25 mouse cellular contexts compared by ENCODE assay signal in genomic region chr8:12788695-12789094, GRCm38 (mm10). TPM values are rescaled to one million over a fixed set of nuclear protein-coding genes. Genes with fewer than 3 reads are reported as not detected.
DNase-seq lines count a peak whose midpoint lies in the region; ATAC-seq lines count a peak whose summit lies in the region.
"Had no signal": no experiment of that assay in that cellular context is flagged by ENCODE, and none has a peak within 500 bp of the region (broad histone marks: within the 10 kb centered on the region; RNA-seq: fewer than 3 reads in every experiment).

No protein-coding gene starts in this region.

- no peak overlapping the region for H3K27ac ChIP-seq in midbrain, embryonic 13.5 days
- H3K27ac ChIP-seq: embryonic facial prominence, embryonic 13.5 days; layer of hippocampus, adult 2 months; liver, embryonic 14.5 days; midbrain, embryonic 12.5 days; neural tube, embryonic 13.5 days; stomach, embryonic 15.5 days had no signal

- no peaks in the 10 kb centered on the region for H3K9me3 ChIP-seq in midbrain, embryonic 13.5 days
- H3K9me3 ChIP-seq: embryonic facial prominence, embryonic 13.5 days; midbrain, embryonic 12.5 days; neural tube, embryonic 13.5 days; stomach, embryonic 15.5 days had no signal

- no peaks in the 10 kb centered on the region for H3K27me3 ChIP-seq in midbrain, embryonic 13.5 days
- H3K27me3 ChIP-seq: embryonic facial prominence, embryonic 13.5 days; midbrain, embryonic 12.5 days; neural tube, embryonic 13.5 days; Patski; stomach, embryonic 15.5 days had no signal

- 85% methylated on average over 9 of the region's 9 CpGs for WGBS in midbrain, embryonic 13.5 days

- no peak for ATAC-seq in midbrain, embryonic 13.5 days
- ATAC-seq: CD4-positive, CD25-positive, alpha-beta regulatory T cell, adult 4 months; forebrain, embryonic 14.5 days; hindbrain, embryonic 16.5 days; intestine, embryonic 16.5 days; Patski had no signal

- H3K4me1 ChIP-seq in midbrain, embryonic 13.5 days (replicated peaks) = peaks cover 16% of the 10 kb centered on the region

- H3K4me3 ChIP-seq in midbrain, embryonic 13.5 days (replicated peaks) = no peak overlapping the region
- H3K4me3 ChIP-seq: embryonic facial prominence, embryonic 13.5 days; layer of hippocampus, adult 2 months; midbrain, embryonic 12.5 days; neural tube, embryonic 13.5 days; stomach, embryonic 15.5 days had no signal

- peak; percentile 66 for DNase-seq in adrenal gland, adult 2 months
- DNase-seq in adrenal gland, adult 8-10 months = no peak
- peak; percentile 28 for DNase-seq in kidney, adult 11 months
- DNase-seq in kidney, adult 9 months = no peak
- DNase-seq in ovary, adult 18-20 months (ENCODE audit: low spot score) = peak; percentile 27
- DNase-seq in ovary, postnatal 10 days (ENCODE audit: low spot score) = no peak
- DNase-seq in lung, postnatal 10 days = peak; percentile 50
- DNase-seq: cerebellum, adult 9-11 months; gastrocnemius, postnatal 14 days; heart, postnatal 4 days; right cerebral cortex, postnatal 25 days; thymus, adult 18-20 months; thymus, postnatal 4 days had no signal

- no peak overlapping the region for H3K9ac ChIP-seq in midbrain, embryonic 13.5 days (replicated peaks)
- H3K9ac ChIP-seq: embryonic facial prominence, embryonic 13.5 days; liver, embryonic 14.5 days; midbrain, embryonic 12.5 days; neural tube, embryonic 13.5 days; stomach, embryonic 15.5 days had no signal

- no peak overlapping the region for H3K4me2 ChIP-seq in midbrain, embryonic 13.5 days (replicated peaks)
- H3K4me2 ChIP-seq: embryonic facial prominence, embryonic 13.5 days; midbrain, embryonic 12.5 days; neural tube, embryonic 13.5 days; stomach, embryonic 15.5 days had no signal

- H3K36me3 ChIP-seq in midbrain, embryonic 13.5 days = no peaks in the 10 kb centered on the region
- H3K36me3 ChIP-seq: midbrain, embryonic 12.5 days; neural tube, embryonic 13.5 days; stomach, embryonic 15.5 days had no signal

RNA-seq across cellular contexts. Expression of gene Atp11a, which starts 31.9 kb away (rescaled TPM):
- total RNA-seq in adrenal gland, adult 2 months (2021) = 100 to 1,000 TPM; 124 to 139 TPM
- 101 and 103 TPM in 2 replicates for polyA plus RNA-seq in adrenal gland, adult 2 months (2012; rRNA removed)
- total RNA-seq in adrenal gland, adult 8-10 months (2022) = 100 to 1,000 TPM; 139 to 237 (median 193) TPM
- 9.9 and 10.3 TPM in 2 replicates for polyA plus RNA-seq in midbrain, embryonic 13.5 days (2015; fragmentation: Nextera tagmentation; extraction: Ambion mirVana)

Comparison
In these comparisons a context has a peak if more than half of its experiments do, and no peak if none do; other contexts are left out.
1. DNase-seq: peak in adrenal gland, adult 2 months (single experiment), kidney, adult 11 months (single experiment), ovary, adult 18-20 months (single experiment) and lung, postnatal 10 days (single experiment); none in adrenal gland, adult 8-10 months (single experiment), kidney, adult 9 months (single experiment) and ovary, postnatal 10 days (single experiment).